Mouse (Mus musculus) MEL (cell line): ENCODE measurements around the gene Ell.

Source experiments
- CHD1 ChIP-seq: IDR thresholded peaks from 2 replicates; pipeline ENCODE4 v1.6.1; 2012; ENCODE audit warnings: low read depth, mild to moderate bottlenecking, inconsistent platforms, low read length, improper control_type of control experiment
- CTCF ChIP-seq, 3 experiments: IDR thresholded peaks in 2 of 3; conservative IDR thresholded peaks in 1 of 3; 2 replicates each; pipeline ENCODE4 v1.5.1; 2011 to 2012; ENCODE audit warnings: low read length in 3 of 3, low read depth in 2 of 3, mild to moderate bottlenecking in 2 of 3, improper control_type of control experiment in 1 of 3, inconsistent platforms in 1 of 3, mixed read lengths in 1 of 3, moderate library complexity in 1 of 3; ENCODE audit not compliant: control insufficient read depth in 1 of 3, insufficient read depth in 1 of 3, poor library complexity in 1 of 3, severe bottlenecking in 1 of 3
- EP300 ChIP-seq, 2 experiments: IDR thresholded peaks; 2 replicates each; pipeline ENCODE4 v1.6.1; 2011; ENCODE audit warnings: improper control_type of control experiment in 2 of 2, low read length in 2 of 2, low read depth in 1 of 2, mild to moderate bottlenecking in 1 of 2
- MAFK ChIP-seq: IDR thresholded peaks from 2 replicates; pipeline ENCODE4 v1.6.1; 2011; ENCODE audit warnings: low read depth, mild to moderate bottlenecking, low read length, improper control_type of control experiment, borderline replicate concordance
- MYC ChIP-seq: IDR thresholded peaks from 2 replicates; pipeline ENCODE4 v1.6.1; 2011; ENCODE audit warnings: low read depth, mild to moderate bottlenecking, low read length, improper control_type of control experiment, moderate library complexity
- NRF1 ChIP-seq: IDR thresholded peaks from 2 replicates; pipeline ENCODE4 v1.6.1; 2014; ENCODE audit warnings: low read depth, mild to moderate bottlenecking, inconsistent platforms, low read length, improper control_type of control experiment, moderate library complexity; ENCODE audit not compliant: poor library complexity, insufficient read depth, severe bottlenecking
- POLR2A ChIP-seq, 2 experiments: IDR thresholded peaks; 2 replicates each; pipeline ENCODE4 v1.6.1; 2011 to 2012; ENCODE audit warnings: low read length in 2 of 2, mild to moderate bottlenecking in 2 of 2, control low read depth in 1 of 2, improper control_type of control experiment in 1 of 2, low read depth in 1 of 2, moderate library complexity in 1 of 2; ENCODE audit not compliant: control insufficient read depth in 1 of 2, insufficient read depth in 1 of 2, poor library complexity in 1 of 2
- POLR2AphosphoS5 ChIP-seq: IDR thresholded peaks from 2 replicates; pipeline ENCODE4 v1.6.1; 2012; ENCODE audit warnings: low read depth, borderline replicate concordance, mild to moderate bottlenecking, inconsistent platforms, low read length, moderate library complexity, mixed read lengths
- TAL1 ChIP-seq: IDR thresholded peaks from 2 replicates; pipeline ENCODE4 v1.6.1; 2012; ENCODE audit warnings: mild to moderate bottlenecking, inconsistent platforms, low read length, moderate library complexity, mixed read lengths
- TCF12 ChIP-seq: IDR thresholded peaks from 2 replicates; pipeline ENCODE4 v1.6.1; 2014; ENCODE audit warnings: low read depth, mild to moderate bottlenecking, inconsistent platforms, low read length, improper control_type of control experiment, moderate library complexity
- USF2 ChIP-seq, 2 experiments: IDR thresholded peaks; 2 replicates each; pipeline ENCODE4 v1.6.1; 2011 to 2012; ENCODE audit warnings: improper control_type of control experiment in 2 of 2, low read length in 2 of 2, borderline replicate concordance in 1 of 2, inconsistent platforms in 1 of 2, low read depth in 1 of 2, mild to moderate bottlenecking in 1 of 2; ENCODE audit not compliant: insufficient read depth in 1 of 2
- ZNF384 ChIP-seq: IDR thresholded peaks from 2 replicates; pipeline ENCODE4 v1.6.1; 2012; ENCODE audit warnings: low read depth, mild to moderate bottlenecking, inconsistent platforms, low read length, improper control_type of control experiment

DNA sequence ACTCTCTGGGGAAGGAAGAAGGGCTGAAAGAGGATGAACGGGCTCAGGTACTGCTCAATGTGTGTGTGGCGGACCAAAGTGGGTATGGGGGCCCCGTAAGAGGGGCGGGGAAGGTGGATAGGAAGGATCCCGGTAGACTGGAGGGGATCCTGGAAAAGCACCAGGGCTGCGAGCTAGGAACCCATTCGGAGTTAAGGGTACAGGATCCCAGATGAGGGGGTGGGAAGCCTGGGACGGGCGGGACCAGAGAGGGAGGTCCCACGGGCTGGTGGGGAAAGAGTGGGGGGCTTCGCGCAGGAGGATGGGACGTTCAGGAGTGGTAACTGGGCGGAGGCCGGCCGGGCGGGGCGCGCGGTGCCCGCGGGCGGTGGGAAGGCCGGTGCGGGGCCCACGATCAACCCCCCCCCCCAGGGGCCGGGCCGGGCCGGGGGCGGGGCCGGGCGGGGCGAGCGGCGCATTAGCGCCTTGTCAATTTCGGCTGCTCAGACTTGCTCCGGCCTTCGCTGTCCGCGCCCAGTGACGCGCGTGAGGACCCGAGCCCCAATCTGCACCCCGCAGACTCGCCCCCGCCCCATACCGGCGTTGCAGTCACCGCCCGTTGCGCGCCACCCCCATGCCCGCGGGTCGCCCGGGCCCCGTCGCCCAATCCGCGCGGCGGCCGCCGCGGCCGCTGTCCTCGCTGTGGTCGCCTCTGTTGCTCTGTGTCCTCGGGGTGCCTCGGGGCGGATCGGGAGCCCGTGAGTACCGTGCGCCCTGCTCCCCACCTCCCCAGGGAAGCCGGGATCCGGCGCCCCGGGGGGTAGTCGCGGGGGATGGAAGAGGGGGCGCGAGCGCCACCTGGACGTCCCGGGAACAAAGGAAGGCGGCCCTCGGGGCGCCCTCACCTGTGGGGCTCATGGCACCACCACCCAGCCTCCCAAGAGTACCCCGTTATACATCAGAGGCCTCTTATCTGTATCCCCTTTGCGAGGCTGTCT is 46.3 kb upstream of the Ell start, which contains the start of gene Crlf1:
- TF ChIP-seq USF2 (IDR thresholded peaks at IDR 0.05; ENCODE audit: borderline replicate concordance in 1 of 2, insufficient read depth in 1 of 2, low read depth in 1 of 2, low read length in 2 of 2): no peak
- TF ChIP-seq POLR2A (IDR thresholded peaks at IDR 0.05; ENCODE audit: control insufficient read depth in 1 of 2, insufficient read depth in 1 of 2, low read depth in 1 of 2, low read length in 2 of 2, poor library complexity in 1 of 2): no peak
- no peak for TF ChIP-seq NRF1
- TF ChIP-seq MYC: no peak
- no peak for TF ChIP-seq CHD1
- TF ChIP-seq CTCF (IDR thresholded peaks at IDR 0.05 in 2 of 3, conservative IDR thresholded peaks at IDR 0.05 in 1 of 3; ENCODE audit: control insufficient read depth in 1 of 3, insufficient read depth in 1 of 3, low read depth in 2 of 3, low read length in 3 of 3, poor library complexity in 1 of 3, severe bottlenecking in 1 of 3): no peak
- TF ChIP-seq ZNF384: no peak
- no peak for TF ChIP-seq MAFK
- no peak for TF ChIP-seq TCF12
- TF ChIP-seq POLR2AphosphoS5: no peak
- TF ChIP-seq TAL1: no peak
- no peak for TF ChIP-seq EP300 (IDR thresholded peaks at IDR 0.05; ENCODE audit: low read depth in 1 of 2, low read length in 2 of 2)
